Mouse (Mus musculus) forebrain, embryonic 11.5 days (tissue): ENCODE measurements at regions not wholly inside any gene's neighbourhood (a gene's known extent, or its start where the extent isn't known, plus 50 kb on each side); places are given as distances from the start of the nearest gene placed in this dataset.

Experiments
- ATAC-seq: fragments of 200-750 bp; cut with Nextera tagmentation; replicated peaks from 2 replicates; pipeline ENCODE4 v1.8.0; 2017; ENCODE audit warnings: moderate TSS enrichment; ENCODE audit not compliant: low FRiP score
- DNase-seq: peaks from one replicate; pipeline ENCODE4 v3.0.0-alpha.2; 2017; ENCODE audit warnings: low spot score
- H3K27ac ChIP-seq: fragments of 300-500 bp; sonication (generic); 2 replicates; pipeline ENCODE4 v1.5.1; 2014; ENCODE audit warnings: low read depth, low read length
- H3K27me3 ChIP-seq: fragments of 300-500 bp; sonication (generic); 2 replicates; pipeline ENCODE4 v1.6.1; 2014; ENCODE audit warnings: mild to moderate bottlenecking, low read length, mixed read lengths; ENCODE audit not compliant: control insufficient read depth, insufficient read depth
- H3K36me3 ChIP-seq: fragments of 300-500 bp; sonication (generic); 2 replicates; pipeline ENCODE4 v1.6.1; 2014; ENCODE audit warnings: mild to moderate bottlenecking, low read length, moderate library complexity, mixed read lengths; ENCODE audit not compliant: control insufficient read depth, insufficient read depth
- H3K4me1 ChIP-seq: fragments of 300-500 bp; sonication (generic); replicated peaks from 2 replicates; pipeline ENCODE4 v1.6.1; 2014; ENCODE audit warnings: low read length, mixed read lengths; ENCODE audit not compliant: control insufficient read depth, insufficient read depth
- H3K4me2 ChIP-seq: fragments of 300-500 bp; sonication (generic); 2 replicates; pipeline ENCODE4 v1.6.1; 2014; ENCODE audit warnings: low read depth, mild to moderate bottlenecking, low read length, moderate library complexity, mixed read lengths; ENCODE audit not compliant: severe bottlenecking
- H3K4me3 ChIP-seq: fragments of 300-500 bp; sonication (generic); 2 replicates; pipeline ENCODE4 v1.5.1; 2014; ENCODE audit warnings: low read depth, low read length
- H3K9ac ChIP-seq: fragments of 300-500 bp; sonication (generic); 2 replicates; pipeline ENCODE4 v1.6.1; 2014; ENCODE audit warnings: low read length
- H3K9me3 ChIP-seq: fragments of 300-500 bp; sonication (generic); 2 replicates; pipeline ENCODE4 v1.6.1; 2016; ENCODE audit warnings: low read length, mixed read lengths; ENCODE audit not compliant: control insufficient read depth
- WGBS: fragments of 180-500 bp; shearing (Covaris S2); extraction: QIAGEN DNeasy Blood & Tissue Kit; methylation state at CpG from one replicate; pipeline ENCODE4 v1.1.7; 2014; 5-methylcytosine and 5-hydroxymethylcytosine counted together

DNA sequence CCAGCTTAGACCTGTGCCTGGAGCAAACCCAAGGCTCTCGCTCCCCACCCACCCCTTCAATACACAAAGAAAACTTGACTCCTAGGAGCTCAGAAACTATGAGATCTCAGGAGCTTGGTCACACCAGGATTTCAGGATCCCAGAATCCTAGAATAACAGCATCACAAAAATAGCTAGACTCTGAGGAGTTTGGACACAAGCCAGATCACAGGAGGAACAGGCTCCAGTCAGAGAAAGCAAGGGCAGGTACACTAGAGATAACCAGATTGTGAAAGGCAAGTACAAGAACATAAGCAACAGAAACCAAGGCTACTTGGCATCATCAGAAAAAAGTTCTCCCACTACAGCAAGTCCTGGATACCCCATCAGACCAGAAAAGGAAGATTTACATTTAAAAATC lies 221.5 kb downstream of the Epha7 start:
- Histone ChIP-seq H3K36me3 (no peaks in the 10 kb centered on the region), H3K27me3 (no peaks in the 10 kb centered on the region), H3K9me3 (no peaks in the 10 kb centered on the region), H3K4me1 (no peaks in the 10 kb centered on the region), H3K4me3 (no peak overlapping the region), H3K4me2 (no peak overlapping the region), H3K27ac (no peak overlapping the region), H3K9ac (no peak overlapping the region)
- DNase-seq (no peak), ATAC-seq (no peak)
- 90% methylated on average over 1 of the region's 1 CpGs for WGBS

DNA sequence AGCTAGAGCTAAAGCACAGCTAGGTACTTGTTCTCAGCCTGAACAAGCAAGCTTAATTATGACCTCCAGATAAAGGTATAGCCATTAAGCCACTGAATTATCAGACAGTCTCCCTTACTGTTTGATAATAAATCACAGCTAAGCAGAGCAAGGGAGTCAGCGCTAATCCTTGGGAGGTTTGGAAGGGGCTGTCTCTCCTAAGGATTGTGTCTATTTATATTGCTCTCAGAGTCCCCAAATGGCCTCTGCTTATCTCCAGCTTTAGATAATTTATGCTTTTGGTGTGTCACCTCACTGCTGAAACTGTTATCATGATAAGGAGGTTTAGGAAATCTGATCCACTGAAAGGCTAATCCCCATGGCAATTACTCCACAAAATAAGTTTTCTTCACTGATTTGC lies 227.1 kb downstream of the Epha7 start:
- H3K4me1 ChIP-seq = no peaks in the 10 kb centered on the region
- no peaks in the 10 kb centered on the region for H3K9me3 ChIP-seq
- H3K27me3 ChIP-seq = no peaks in the 10 kb centered on the region
- WGBS = 63% methylated on average over 1 of the region's 1 CpGs
- no peaks in the 10 kb centered on the region for H3K36me3 ChIP-seq
- no peak overlapping the region for H3K4me2 ChIP-seq
- no peak overlapping the region for H3K27ac ChIP-seq
- H3K9ac ChIP-seq = no peak overlapping the region
- ATAC-seq (no peak), DNase-seq (no peak)
- no peak overlapping the region for H3K4me3 ChIP-seq

DNA sequence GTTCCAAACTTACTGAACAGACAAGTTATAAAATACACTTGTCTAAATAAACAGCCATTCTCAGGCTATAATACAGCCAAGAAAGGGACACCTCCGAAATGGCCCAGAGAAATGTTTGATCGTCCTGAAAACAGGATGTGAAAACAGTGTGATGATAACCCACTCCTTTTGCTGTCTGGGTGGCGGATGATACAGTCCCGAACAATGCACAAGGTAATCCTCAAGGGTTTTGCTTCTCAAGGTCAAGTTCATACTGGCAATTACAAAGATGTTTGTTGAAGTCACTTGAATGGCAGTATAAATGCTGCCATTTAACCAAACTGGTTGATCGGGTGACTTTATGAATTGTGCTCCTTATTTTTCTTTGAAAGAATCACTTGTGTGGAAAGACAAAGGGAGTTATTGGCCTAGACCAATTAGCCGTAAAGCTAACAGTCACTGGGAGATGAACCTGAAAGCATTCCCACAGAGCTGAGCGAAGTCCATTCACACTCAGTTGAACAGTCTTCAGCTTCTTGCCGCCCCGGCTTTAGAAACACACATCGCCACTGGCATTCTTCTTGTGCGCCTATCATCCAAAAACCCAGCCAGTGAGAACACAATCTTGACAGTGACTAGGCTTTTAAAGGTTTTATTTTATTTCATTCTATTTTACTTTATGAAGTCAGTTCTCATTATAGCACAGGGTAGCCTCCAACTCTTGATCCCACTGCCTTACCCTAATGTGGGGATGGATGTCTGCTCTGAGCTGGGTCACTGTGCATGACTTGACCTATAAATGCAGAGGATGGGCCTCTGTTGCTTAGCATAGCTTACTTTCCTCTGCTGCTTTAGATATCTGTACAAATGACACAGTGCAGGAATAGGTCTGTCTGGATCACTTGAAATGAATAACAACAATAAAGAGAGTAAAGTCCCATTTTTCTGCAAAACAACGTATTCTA lies 256.0 kb downstream of the Epha7 start:
- Histone ChIP-seq H3K9me3 (no peaks in the 10 kb centered on the region), H3K36me3 (no peaks in the 10 kb centered on the region), H3K27ac (no peak overlapping the region), H3K4me1 (0 out of 2 replicates have a peak, but pooled peaks cover 4% of the 10 kb centered on the region), H3K9ac (no peak overlapping the region), H3K27me3 (peaks cover 10% of the 10 kb centered on the region), H3K4me3 (no peak overlapping the region), H3K4me2 (no peak overlapping the region)
- DNase-seq (no peak), ATAC-seq (no peak)
- 32% methylated on average over 12 of the region's 12 CpGs for WGBS

DNA sequence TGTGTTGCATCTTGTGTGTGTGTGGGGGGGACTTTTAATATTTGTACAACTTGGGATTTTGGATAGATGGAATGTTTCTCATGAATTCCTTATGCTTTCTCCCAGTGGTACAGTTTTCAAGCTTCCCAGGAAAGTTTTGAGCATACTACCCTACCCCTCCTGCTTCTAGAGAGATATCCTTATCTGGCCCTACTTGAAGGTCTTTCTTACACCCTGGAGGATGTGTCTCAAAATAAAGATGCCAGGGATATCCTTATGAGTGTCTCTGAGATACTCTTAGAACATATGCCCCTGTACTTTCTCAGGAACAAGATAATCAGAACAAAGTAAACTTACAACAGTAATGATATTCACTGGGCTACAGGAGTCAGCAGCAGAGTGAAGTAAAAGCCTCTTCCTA lies 261.3 kb downstream of the Epha7 start:
- Histone ChIP-seq H3K27me3 (no peaks in the 10 kb centered on the region), H3K9me3 (no peaks in the 10 kb centered on the region), H3K9ac (no peak overlapping the region), H3K27ac (no peak overlapping the region), H3K4me3 (no peak overlapping the region), H3K4me1 (0 out of 2 replicates have a peak, but pooled peaks cover 1% of the 10 kb centered on the region), H3K36me3 (no peaks in the 10 kb centered on the region), H3K4me2 (no peak overlapping the region)
- ATAC-seq (no peak), DNase-seq (no peak)

DNA sequence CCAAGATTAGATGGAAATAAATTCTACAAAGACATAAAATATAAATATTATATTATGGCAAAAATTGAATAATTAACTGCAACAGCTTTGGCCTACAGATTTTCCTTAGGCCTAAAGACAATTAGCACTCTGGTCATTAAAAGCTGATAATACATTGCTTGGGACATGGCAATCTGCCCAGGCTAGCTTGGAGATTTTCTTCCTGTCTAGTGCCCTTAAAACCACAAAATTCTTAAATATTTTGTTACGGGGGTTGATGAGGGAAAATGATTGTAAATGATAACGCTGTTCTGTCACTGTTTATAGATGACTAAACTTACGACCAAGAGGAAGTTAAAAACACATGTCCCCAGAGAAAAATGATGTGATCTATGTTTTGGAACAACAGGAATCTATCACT lies 261.9 kb downstream of the Epha7 start:
- no peaks in the 10 kb centered on the region for H3K36me3 ChIP-seq
- no peak overlapping the region for H3K27ac ChIP-seq
- WGBS = 85% methylated on average over 3 of the region's 3 CpGs
- no peaks in the 10 kb centered on the region for H3K4me1 ChIP-seq
- no peak overlapping the region for H3K4me3 ChIP-seq
- DNase-seq = no peak
- H3K9me3 ChIP-seq = no peaks in the 10 kb centered on the region
- no peak overlapping the region for H3K9ac ChIP-seq
- no peak for ATAC-seq
- H3K27me3 ChIP-seq = no peaks in the 10 kb centered on the region
- no peak overlapping the region for H3K4me2 ChIP-seq

DNA sequence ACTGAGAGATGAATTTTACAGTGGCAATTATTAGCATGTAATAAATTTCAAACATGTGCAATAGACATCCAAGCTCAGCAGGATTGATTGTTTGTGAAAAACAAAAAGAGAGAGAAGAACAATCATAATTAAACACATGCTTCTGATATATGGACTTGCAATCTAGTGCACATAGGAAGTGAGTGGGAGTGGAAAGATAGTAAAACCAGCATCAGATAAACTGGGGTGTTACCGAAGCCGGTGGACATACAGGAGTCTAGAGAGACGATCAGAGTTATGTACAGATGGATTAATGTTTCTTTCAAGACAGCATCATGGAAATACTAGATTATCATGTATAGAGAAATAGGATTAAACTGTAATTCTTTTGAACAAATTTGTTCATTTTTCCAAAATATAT lies 263.8 kb downstream of the Epha7 start:
- H3K36me3 ChIP-seq = no peaks in the 10 kb centered on the region
- DNase-seq (no peak), ATAC-seq (no peak)
- 93% methylated on average over 3 of the region's 3 CpGs for WGBS
- H3K27me3 ChIP-seq = no peaks in the 10 kb centered on the region
- no peak overlapping the region for H3K9ac ChIP-seq
- H3K4me2 ChIP-seq = no peak overlapping the region
- no peak overlapping the region for H3K4me3 ChIP-seq
- no peaks in the 10 kb centered on the region for H3K9me3 ChIP-seq
- no peaks in the 10 kb centered on the region for H3K4me1 ChIP-seq
- H3K27ac ChIP-seq = no peak overlapping the region

DNA sequence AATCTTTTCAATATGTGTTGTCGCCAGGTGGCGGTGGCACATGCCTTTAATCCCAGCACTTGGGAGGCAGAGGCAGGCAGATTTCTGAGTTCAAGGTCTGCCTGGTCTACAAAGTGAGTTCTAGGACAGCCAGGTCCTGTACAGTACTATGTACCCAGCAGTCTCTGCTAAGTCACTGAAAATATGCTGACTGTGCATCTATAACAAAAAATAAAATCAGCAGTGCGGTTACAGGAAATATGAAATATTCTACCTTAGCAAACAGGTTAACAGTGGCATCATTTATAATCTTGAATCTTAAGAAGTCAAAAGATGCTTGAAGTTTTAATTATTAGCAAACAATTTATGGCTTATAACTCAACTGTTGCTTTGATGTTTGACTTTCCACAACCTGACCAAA lies 265.5 kb downstream of the Epha7 start:
- Histone ChIP-seq H3K9me3 (no peaks in the 10 kb centered on the region), H3K4me1 (no peaks in the 10 kb centered on the region), H3K9ac (no peak overlapping the region), H3K4me3 (no peak overlapping the region), H3K27ac (no peak overlapping the region), H3K4me2 (no peak overlapping the region), H3K27me3 (no peaks in the 10 kb centered on the region), H3K36me3 (no peaks in the 10 kb centered on the region)
- 99% methylated on average over 3 of the region's 3 CpGs for WGBS
- DNase-seq (no peak), ATAC-seq (no peak)

DNA sequence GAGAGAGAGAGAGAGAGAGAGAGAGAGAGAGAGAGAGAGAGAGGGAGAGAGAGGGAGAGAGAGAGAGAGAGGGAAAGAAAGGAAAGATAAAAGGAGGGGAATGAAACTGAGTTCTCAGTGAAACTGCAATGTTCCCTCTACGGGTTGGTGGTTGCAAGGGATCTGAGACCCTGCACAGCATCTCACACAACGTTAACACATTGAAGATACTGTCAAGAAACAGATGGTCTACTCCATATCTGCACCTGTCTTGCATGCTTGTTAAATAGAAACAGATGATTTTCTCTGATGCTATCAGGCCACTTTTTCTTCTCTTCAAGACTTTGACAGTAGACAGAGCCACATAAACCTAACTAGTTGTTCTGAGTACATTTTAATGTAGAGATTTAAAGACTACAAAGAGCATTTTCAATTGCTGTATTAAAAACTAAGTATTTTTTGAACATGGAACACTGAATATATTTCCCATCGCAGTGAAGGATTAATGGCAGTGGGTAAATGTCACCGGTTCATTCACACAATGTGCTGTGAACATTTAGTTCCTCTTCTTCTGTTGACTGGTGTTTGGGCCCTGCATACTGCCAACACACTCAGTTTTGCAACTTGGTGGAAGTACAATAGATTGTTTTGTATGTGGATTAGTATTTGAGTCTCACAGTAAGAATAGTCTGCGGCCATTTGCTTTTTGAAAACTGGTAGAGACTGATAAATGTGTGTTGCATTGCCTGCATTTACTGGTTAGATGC lies 270.8 kb downstream of the Epha7 start:
- H3K9ac ChIP-seq = no peak overlapping the region
- H3K36me3 ChIP-seq = no peaks in the 10 kb centered on the region
- H3K9me3 ChIP-seq = no peaks in the 10 kb centered on the region
- no peaks in the 10 kb centered on the region for H3K4me1 ChIP-seq
- no peak overlapping the region for H3K4me2 ChIP-seq
- WGBS = 75% methylated on average over 5 of the region's 5 CpGs
- H3K27me3 ChIP-seq = no peaks in the 10 kb centered on the region
- ATAC-seq (no peak), DNase-seq (no peak)
- no peak overlapping the region for H3K27ac ChIP-seq
- no peak overlapping the region for H3K4me3 ChIP-seq
